Mouse (Mus musculus): ENCODE data around the gene Hsf2bp. TPM values are rescaled to one million over a fixed set of nuclear protein-coding genes. Genes with fewer than 3 reads are reported as not detected.

Gene Hsf2bp
- polyA plus RNA-seq, 1 experiment = not detected

GRCm38 (mm10) chr17:31973664-31974230 lies 62.4 kb downstream of the Hsf2bp start:
- no peak for TF ChIP-seq GATA1 (IDR thresholded peaks at IDR 0.05; ENCODE audit: low read length)

DNA sequence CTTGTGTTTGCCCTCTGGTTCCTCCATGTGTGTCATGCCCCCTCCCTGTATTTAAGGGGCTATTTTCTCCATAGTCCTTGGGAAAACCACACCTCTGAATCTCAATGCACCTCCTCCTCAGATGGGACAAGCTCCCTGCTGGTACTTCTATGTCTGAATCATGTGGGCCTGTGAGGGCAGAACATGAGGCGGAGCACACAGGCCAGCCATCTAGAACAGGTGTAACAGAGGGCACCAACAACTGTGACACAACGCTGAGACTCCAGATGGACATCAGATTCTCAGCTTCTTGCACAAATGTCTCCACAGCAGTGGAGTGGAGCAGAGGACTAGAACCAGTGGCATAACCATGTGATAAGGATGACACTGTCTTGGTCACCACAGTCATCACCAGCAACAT lies 65.3 kb downstream of the Hsf2bp start:
- TF ChIP-seq GATA1 (IDR thresholded peaks at IDR 0.05; ENCODE audit: low read length) = no peak

DNA sequence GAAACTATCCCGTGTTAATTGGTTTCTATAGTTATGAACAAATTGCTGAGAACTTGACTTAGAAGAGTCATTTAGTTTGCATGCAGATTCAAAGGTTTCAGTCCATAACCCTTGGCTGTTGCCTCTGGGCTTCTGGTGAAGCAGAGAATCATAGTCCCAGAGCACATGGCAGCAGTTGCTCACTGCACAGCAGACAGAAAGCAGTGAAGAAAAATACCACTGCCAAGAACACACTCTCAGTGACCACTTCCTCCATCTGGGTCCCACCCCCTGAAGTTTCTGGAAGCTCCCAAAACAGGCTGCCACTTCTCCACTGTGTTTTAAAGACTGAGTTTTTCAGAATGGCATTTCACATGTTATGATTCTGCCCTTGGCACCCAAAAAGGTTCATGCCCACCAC lies 67.3 kb downstream of the Hsf2bp start:
- no peak for TF ChIP-seq GATA1 (IDR thresholded peaks at IDR 0.05; ENCODE audit: low read length)

- TF ChIP-seq GATA1 (IDR thresholded peaks at IDR 0.05; ENCODE audit: low read length) = no peak
Observed at GRCm38 (mm10) chr17:31967311-31967710, 68.8 kb downstream of the Hsf2bp start.

DNA sequence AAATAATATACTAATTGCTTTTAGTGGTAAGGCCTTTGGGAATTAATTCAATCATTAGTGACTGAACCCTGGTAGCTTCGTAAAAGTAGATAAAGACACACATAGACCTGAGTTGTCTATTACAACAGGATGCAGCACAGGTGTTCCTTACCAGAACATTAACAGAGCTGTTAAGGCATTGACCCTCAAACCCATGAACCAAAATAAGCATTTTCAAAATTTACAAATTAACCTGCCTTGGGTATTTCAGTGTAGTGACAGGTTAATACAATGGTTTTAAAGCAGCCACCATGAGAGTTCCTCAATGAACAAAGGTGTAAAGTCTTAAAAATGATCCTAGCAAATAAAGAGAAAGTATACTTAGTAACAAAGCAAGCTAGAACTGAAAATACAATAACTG lies 69.6 kb downstream of the Hsf2bp start:
- no peak for TF ChIP-seq GATA1 (IDR thresholded peaks at IDR 0.05; ENCODE audit: low read length)

DNA sequence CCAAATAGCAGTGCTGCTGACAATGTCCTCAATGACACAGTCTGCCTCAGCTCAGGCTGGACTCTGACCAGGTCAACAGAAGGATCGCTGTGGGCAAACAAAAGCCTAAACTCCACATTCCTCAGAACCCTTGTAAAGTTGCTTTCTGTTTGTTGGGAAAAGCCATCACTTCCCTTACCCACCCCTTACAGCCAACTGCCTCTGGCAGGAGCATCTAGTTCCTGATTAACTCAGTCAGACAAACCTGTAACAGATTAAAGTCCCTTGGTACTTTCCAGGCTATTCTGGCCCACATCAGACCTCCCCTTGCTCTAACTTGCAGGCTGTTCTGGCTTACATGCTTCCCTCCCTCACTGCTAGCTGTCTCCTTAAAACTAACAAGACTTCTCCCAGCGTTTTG lies 70.5 kb downstream of the Hsf2bp start:
- TF ChIP-seq GATA1 (IDR thresholded peaks at IDR 0.05; ENCODE audit: low read length) = no peak

DNA sequence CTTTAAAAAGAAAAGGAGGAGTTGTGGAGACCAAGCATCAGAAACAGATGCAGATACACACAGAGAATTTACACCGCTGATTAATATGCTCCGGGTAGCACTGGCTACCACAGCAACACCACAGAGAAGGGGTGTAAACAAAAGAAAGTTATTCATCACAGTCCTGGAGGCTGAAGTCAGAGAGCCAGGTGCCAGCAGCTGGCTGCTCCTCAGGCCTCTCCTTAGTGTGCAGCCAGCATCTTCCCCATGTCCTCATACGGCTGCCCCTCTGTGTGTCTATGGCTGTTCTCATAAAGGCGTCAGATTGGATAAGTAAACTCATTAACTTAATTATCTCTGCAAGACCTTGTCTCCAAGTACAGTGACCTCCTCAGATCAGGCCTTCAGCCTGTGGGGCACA lies 73.2 kb downstream of the Hsf2bp start:
- no peak for TF ChIP-seq GATA1 (IDR thresholded peaks at IDR 0.05; ENCODE audit: low read length)

DNA sequence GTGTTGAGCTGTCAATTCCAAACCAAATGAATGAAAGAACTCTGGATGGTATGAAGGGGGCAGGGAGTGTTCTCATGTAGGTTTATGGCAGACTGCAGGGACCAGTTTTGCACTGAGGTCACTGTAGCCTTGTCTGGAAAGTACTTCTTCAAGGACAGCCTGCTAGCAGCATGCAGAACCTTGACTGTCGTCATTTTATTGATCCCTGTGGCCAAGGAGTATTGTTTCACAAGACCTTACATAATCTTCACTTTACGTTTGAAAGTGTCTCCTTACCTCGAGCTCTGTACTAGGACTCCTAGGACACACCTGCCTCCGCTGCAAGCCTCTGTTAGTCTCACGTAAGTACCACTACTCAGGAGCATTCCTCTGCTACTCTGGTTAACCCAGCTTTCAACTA lies 73.9 kb downstream of the Hsf2bp start:
- no peak for TF ChIP-seq GATA1 (IDR thresholded peaks at IDR 0.05; ENCODE audit: low read length)

GRCm38 (mm10) chr17:31954551-31955140 lies 81.5 kb downstream of the Hsf2bp start:
- TF ChIP-seq GATA1 (IDR thresholded peaks at IDR 0.05; ENCODE audit: low read length) = no peak

DNA sequence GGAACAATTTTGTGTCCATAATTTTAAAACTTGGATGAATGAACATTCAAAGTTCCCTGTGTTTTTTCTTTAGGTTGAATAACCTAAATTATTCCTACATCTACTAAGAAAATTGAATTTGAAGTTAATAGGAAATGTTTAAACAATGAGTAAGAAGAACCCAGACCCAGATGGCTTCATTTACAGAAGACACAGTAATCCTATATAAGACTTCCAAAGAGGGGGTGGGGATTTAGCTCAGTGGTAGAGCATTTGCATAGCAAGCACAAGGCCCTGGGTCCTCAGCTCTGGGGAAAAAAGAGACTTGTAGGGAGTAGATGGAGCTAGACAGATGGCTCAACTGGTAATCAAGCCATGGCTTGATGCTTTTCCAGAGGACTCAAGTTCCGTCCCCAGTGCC lies 87.1 kb downstream of the Hsf2bp start:
- TF ChIP-seq GATA1 (IDR thresholded peaks at IDR 0.05; ENCODE audit: low read length) = no peak

GRCm38 (mm10) chr17:31946436-31946835 lies 89.7 kb downstream of the Hsf2bp start:
- TF ChIP-seq GATA1 (IDR thresholded peaks at IDR 0.05; ENCODE audit: low read length) = no peak

DNA sequence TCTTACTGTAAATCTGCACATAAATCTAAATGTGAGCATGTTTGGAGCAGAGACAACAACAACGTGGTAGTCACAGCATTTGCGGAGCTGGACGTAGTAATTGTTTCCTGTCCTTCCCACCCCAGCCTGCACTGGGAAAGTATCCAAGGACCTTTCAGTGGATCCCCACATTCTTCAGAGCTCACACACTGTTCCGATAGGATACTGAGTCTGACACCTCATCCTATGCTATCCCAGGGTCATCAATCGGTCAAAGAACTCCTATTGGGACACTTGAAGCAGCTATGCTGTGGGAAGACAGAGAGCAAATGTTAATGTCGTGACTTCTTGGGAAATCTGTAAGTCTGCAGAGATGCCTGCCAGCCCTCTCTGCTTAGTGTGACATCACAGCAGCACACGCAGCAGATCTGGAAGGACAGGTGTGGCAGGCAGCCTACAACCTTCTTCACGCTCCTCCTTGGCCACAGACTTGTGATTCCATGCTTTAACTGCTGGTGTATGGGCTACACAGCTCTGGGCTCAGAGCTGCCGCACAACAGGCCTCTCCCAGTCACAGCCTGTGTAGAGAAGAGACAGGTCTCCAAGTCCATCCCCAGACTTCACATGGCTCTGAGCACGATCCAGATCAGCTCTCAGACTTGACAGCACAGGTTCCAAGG lies 92.1 kb downstream of the Hsf2bp start:
- no peak for TF ChIP-seq GATA1 (IDR thresholded peaks at IDR 0.05; ENCODE audit: low read length)

DNA sequence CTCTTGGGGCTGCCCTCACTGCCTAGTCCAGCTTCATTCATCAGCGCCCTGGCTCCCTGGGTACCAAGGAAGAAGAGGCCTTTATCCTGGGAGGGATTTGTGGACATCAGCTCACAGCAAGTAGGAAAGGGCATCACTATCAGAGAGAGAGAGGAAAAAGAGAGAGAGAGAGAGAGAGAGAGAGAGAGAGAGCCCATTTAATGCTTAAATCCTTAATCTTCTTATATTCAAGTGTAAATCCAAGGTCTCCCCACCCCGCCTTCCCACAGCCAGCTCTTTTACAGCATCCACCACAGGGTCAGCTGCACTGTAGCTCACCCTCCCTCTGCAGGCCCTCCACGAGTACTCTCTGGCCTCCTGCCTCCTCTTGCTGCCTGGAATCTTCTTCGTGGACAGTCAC lies 94.5 kb downstream of the Hsf2bp start:
- TF ChIP-seq GATA1 (IDR thresholded peaks at IDR 0.05; ENCODE audit: low read length) = no peak

DNA sequence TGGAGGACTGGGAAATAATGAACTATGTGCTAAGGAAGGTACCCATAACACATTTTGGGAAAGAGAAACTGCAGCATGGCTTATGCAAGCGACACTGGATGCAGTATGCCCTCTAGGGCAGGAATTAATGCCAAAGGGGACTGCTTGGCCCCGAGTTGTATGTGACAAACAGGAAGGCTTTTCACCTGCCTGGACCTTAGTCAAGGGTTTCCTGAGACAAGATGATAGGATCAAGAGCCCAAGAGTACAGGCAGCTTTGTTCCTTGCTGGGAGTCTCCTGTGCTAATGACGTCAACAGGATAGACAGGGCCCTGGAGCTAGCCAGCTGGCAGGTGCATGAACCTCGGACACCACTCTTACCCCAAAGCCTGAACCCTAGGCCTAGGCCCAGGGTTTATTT lies 95.5 kb downstream of the Hsf2bp start:
- TF ChIP-seq GATA1 (IDR thresholded peaks at IDR 0.05; ENCODE audit: low read length) = no peak

GRCm38 (mm10) chr17:31939292-31940060 lies 96.7 kb downstream of the Hsf2bp start:
- TF ChIP-seq GATA1 (IDR thresholded peaks at IDR 0.05; ENCODE audit: low read length) = no peak

- no peak for TF ChIP-seq GATA1 (IDR thresholded peaks at IDR 0.05; ENCODE audit: low read length)
Observed at GRCm38 (mm10) chr17:31938539-31939260, 97.4 kb downstream of the Hsf2bp start.

Measured in G1E-ER4 (cell line).